Mouse (Mus musculus): ENCODE results near the gene Smox.
"Not testable (repeated sequence)": the region's sequence is repeated elsewhere in the genome, so short reads cannot be mapped to it uniquely, and the experiment has no call there.

Smox gene

GRCm38 (mm10) chr2:131491196-131491595 lies at the start of gene Smox:
Smox (plus strand) TSS chr2:131491496.
- no peak for DNase-seq

GRCm38 (mm10) chr2:131443084-131443890 lies 48.0 kb upstream of the Smox start:
- DNase-seq, result no peak

GRCm38 (mm10) chr2:131443891-131444190 lies 47.5 kb upstream of the Smox start:
- DNase-seq, result no peak

GRCm38 (mm10) chr2:131446416-131446982 lies 44.8 kb upstream of the Smox start:
- no peak for DNase-seq

GRCm38 (mm10) chr2:131447566-131448330 lies 43.5 kb upstream of the Smox start:
- DNase-seq, result no peak

- DNase-seq, result no peak
Measured at GRCm38 (mm10) chr2:131448353-131448752, 42.9 kb upstream of the Smox start.

- DNase-seq, result no peak
Measured at GRCm38 (mm10) chr2:131449720-131450119, 41.6 kb upstream of the Smox start.

- DNase-seq, result no peak
Measured at GRCm38 (mm10) chr2:131450491-131450890, 40.8 kb upstream of the Smox start.

GRCm38 (mm10) chr2:131457728-131458127 lies 33.6 kb upstream of the Smox start:
- DNase-seq, result peak; percentile 19

- DNase-seq, result peak; percentile 65
Measured at GRCm38 (mm10) chr2:131460946-131461682, 30.2 kb upstream of the Smox start.

GRCm38 (mm10) chr2:131462991-131463390 lies 28.3 kb upstream of the Smox start:
- no peak for DNase-seq

- no peak for DNase-seq
Measured at GRCm38 (mm10) chr2:131464147-131464546, 27.1 kb upstream of the Smox start.

GRCm38 (mm10) chr2:131466732-131467131 lies 24.6 kb upstream of the Smox start:
- DNase-seq, result no peak

- DNase-seq, result no peak
Measured at GRCm38 (mm10) chr2:131469916-131470315, 21.4 kb upstream of the Smox start.

- DNase-seq, result no peak
Measured at GRCm38 (mm10) chr2:131473749-131474148, 17.5 kb upstream of the Smox start.

- not testable (repeated sequence) for DNase-seq
Measured at GRCm38 (mm10) chr2:131477105-131477504, 14.2 kb upstream of the Smox start.

GRCm38 (mm10) chr2:131477917-131478316 lies 13.4 kb upstream of the Smox start:
- no peak for DNase-seq

- no peak for DNase-seq
Measured at GRCm38 (mm10) chr2:131478349-131478748, 12.9 kb upstream of the Smox start.

GRCm38 (mm10) chr2:131478916-131479315 lies 12.4 kb upstream of the Smox start:
- DNase-seq, result no peak

- no peak for DNase-seq
Measured at GRCm38 (mm10) chr2:131481733-131482132, 9.6 kb upstream of the Smox start.

- no peak for DNase-seq
Measured at GRCm38 (mm10) chr2:131482478-131482877, 8.8 kb upstream of the Smox start.

- DNase-seq, result no peak
Measured at GRCm38 (mm10) chr2:131483562-131483961, 7.7 kb upstream of the Smox start.

GRCm38 (mm10) chr2:131484182-131484581 lies 7.1 kb upstream of the Smox start:
- DNase-seq, result no peak

Data from kidney, postnatal 10 days (tissue).